Mouse (Mus musculus) MEL (cell line): ENCODE results near the gene Rasl12. TPM values are rescaled to one million over a fixed set of nuclear protein-coding genes. Genes with fewer than 3 reads are reported as not detected.

Experiments
- DNase-seq: peaks from one replicate; pipeline ENCODE4 v3.0.0; 2011; ENCODE audit warnings: low read depth, low spot score
- H3K27ac ChIP-seq: 2 replicates; pipeline ENCODE4 v1.5.1; 2012; ENCODE audit warnings: low read depth, mild to moderate bottlenecking, control low read depth, low read length, moderate library complexity; ENCODE audit not compliant: control insufficient read depth
- H3K27me3 ChIP-seq, 2 experiments: fragments of 150-350 bp in 1 of 2; sonication (generic) in 1 of 2; 2 replicates each; pipeline ENCODE4 v1.6.1; 2012; ENCODE audit warnings: low read length in 2 of 2, mild to moderate bottlenecking in 2 of 2, improper control_type of control experiment in 1 of 2, moderate library complexity in 1 of 2; ENCODE audit not compliant: insufficient read depth in 2 of 2, control insufficient read depth in 1 of 2
- H3K36me3 ChIP-seq, 2 experiments: 2 replicates each; pipeline ENCODE4 v1.6.1; 2012 to 2014; ENCODE audit warnings: low read length in 2 of 2, improper control_type of control experiment in 1 of 2, inconsistent platforms in 1 of 2, mild to moderate bottlenecking in 1 of 2; ENCODE audit not compliant: insufficient read depth in 2 of 2, control insufficient read depth in 1 of 2
- H3K4me1 ChIP-seq, 2 experiments: fragments of 150-350 bp in 1 of 2; sonication (generic) in 1 of 2; 2 replicates each; pipeline ENCODE4 v1.6.1; 2012; ENCODE audit warnings: low read length in 2 of 2, improper control_type of control experiment in 1 of 2, mild to moderate bottlenecking in 1 of 2; ENCODE audit not compliant: insufficient read depth in 2 of 2, control insufficient read depth in 1 of 2
- H3K4me3 ChIP-seq, 2 experiments: fragments of 150-350 bp in 1 of 2; sonication (generic) in 1 of 2; 2 replicates each; pipeline ENCODE4 v1.5.1; 2012; ENCODE audit warnings: low read depth in 2 of 2, low read length in 2 of 2, mild to moderate bottlenecking in 2 of 2, moderate library complexity in 2 of 2, control low read depth in 1 of 2, improper control_type of control experiment in 1 of 2; ENCODE audit not compliant: control insufficient read depth in 1 of 2, insufficient read depth in 1 of 2
- H3K79me2 ChIP-seq: 2 replicates; pipeline ENCODE4 v1.6.1; 2012; ENCODE audit warnings: mild to moderate bottlenecking, low read length, moderate library complexity; ENCODE audit not compliant: control insufficient read depth, poor library complexity, insufficient read depth
- H3K9ac ChIP-seq: 2 replicates; pipeline ENCODE4 v1.6.1; 2012; ENCODE audit warnings: low read depth, mild to moderate bottlenecking, control low read depth, low read length, moderate library complexity; ENCODE audit not compliant: control insufficient read depth, poor library complexity, severe bottlenecking
- H3K9me3 ChIP-seq: fragments of 150-350 bp; sonication (generic); replicated peaks from 2 replicates; pipeline ENCODE4 v1.6.1; 2012; ENCODE audit warnings: mild to moderate bottlenecking, low read length, improper control_type of control experiment, moderate library complexity; ENCODE audit not compliant: insufficient read depth
- ELF1 ChIP-seq: IDR thresholded peaks from 2 replicates; pipeline ENCODE4 v1.6.1; 2014; ENCODE audit warnings: low read depth, mild to moderate bottlenecking, inconsistent platforms, low read length, improper control_type of control experiment, moderate library complexity
- EP300 ChIP-seq, 2 experiments: IDR thresholded peaks; 2 replicates each; pipeline ENCODE4 v1.6.1; 2011; ENCODE audit warnings: improper control_type of control experiment in 2 of 2, low read length in 2 of 2, low read depth in 1 of 2, mild to moderate bottlenecking in 1 of 2
- ETS1 ChIP-seq: IDR thresholded peaks from 2 replicates; pipeline ENCODE4 v1.6.1; 2012; ENCODE audit warnings: low read depth, mild to moderate bottlenecking, inconsistent platforms, low read length, improper control_type of control experiment, moderate library complexity
- GABPA ChIP-seq: IDR thresholded peaks from 2 replicates; pipeline ENCODE4 v1.6.1; 2012; ENCODE audit warnings: low read depth, mild to moderate bottlenecking, inconsistent platforms, low read length, improper control_type of control experiment, moderate library complexity
- GATA1 ChIP-seq: IDR thresholded peaks from 2 replicates; pipeline ENCODE4 v1.6.1; 2011; ENCODE audit warnings: low read depth, low read length, improper control_type of control experiment
- HCFC1 ChIP-seq: IDR thresholded peaks from 2 replicates; pipeline ENCODE4 v1.6.1; 2012; ENCODE audit warnings: low read depth, mild to moderate bottlenecking, inconsistent platforms, low read length, improper control_type of control experiment, moderate library complexity
- MAX ChIP-seq: IDR thresholded peaks from 2 replicates; pipeline ENCODE4 v1.6.1; 2011; ENCODE audit warnings: low read length, improper control_type of control experiment
- MAZ ChIP-seq: IDR thresholded peaks from 2 replicates; pipeline ENCODE4 v1.6.1; 2012; ENCODE audit warnings: low read depth, mild to moderate bottlenecking, inconsistent platforms, low read length, improper control_type of control experiment
- MYB ChIP-seq: IDR thresholded peaks from 2 replicates; pipeline ENCODE4 v1.6.1; 2011; ENCODE audit warnings: mild to moderate bottlenecking, low read depth, low read length, improper control_type of control experiment
- MYC ChIP-seq: IDR thresholded peaks from 2 replicates; pipeline ENCODE4 v1.6.1; 2011; ENCODE audit warnings: low read depth, mild to moderate bottlenecking, low read length, improper control_type of control experiment, moderate library complexity
- NRF1 ChIP-seq: IDR thresholded peaks from 2 replicates; pipeline ENCODE4 v1.6.1; 2014; ENCODE audit warnings: low read depth, mild to moderate bottlenecking, inconsistent platforms, low read length, improper control_type of control experiment, moderate library complexity; ENCODE audit not compliant: poor library complexity, insufficient read depth, severe bottlenecking
- POLR2A ChIP-seq, 2 experiments: IDR thresholded peaks; 2 replicates each; pipeline ENCODE4 v1.6.1; 2011 to 2012; ENCODE audit warnings: low read length in 2 of 2, mild to moderate bottlenecking in 2 of 2, control low read depth in 1 of 2, improper control_type of control experiment in 1 of 2, low read depth in 1 of 2, moderate library complexity in 1 of 2; ENCODE audit not compliant: control insufficient read depth in 1 of 2, insufficient read depth in 1 of 2, poor library complexity in 1 of 2
- POLR2AphosphoS2 ChIP-seq: IDR thresholded peaks from 2 replicates; pipeline ENCODE4 v1.6.1; 2011; ENCODE audit warnings: low read length, improper control_type of control experiment
- RCOR1 ChIP-seq: IDR thresholded peaks from 2 replicates; pipeline ENCODE4 v1.6.1; 2012; ENCODE audit warnings: low read depth, mild to moderate bottlenecking, inconsistent platforms, low read length, improper control_type of control experiment
- USF1 ChIP-seq: IDR thresholded peaks from 2 replicates; pipeline ENCODE4 v1.6.1; 2014; ENCODE audit warnings: low read depth, mild to moderate bottlenecking, inconsistent platforms, low read length, improper control_type of control experiment, moderate library complexity
- USF2 ChIP-seq, 2 experiments: IDR thresholded peaks; 2 replicates each; pipeline ENCODE4 v1.6.1; 2011 to 2012; ENCODE audit warnings: improper control_type of control experiment in 2 of 2, low read length in 2 of 2, borderline replicate concordance in 1 of 2, inconsistent platforms in 1 of 2, low read depth in 1 of 2, mild to moderate bottlenecking in 1 of 2; ENCODE audit not compliant: insufficient read depth in 1 of 2
- ZC3H11A ChIP-seq: IDR thresholded peaks from 2 replicates; pipeline ENCODE4 v1.6.1; 2012; ENCODE audit warnings: low read depth, mild to moderate bottlenecking, inconsistent platforms, low read length, improper control_type of control experiment
- ZNF384 ChIP-seq: IDR thresholded peaks from 2 replicates; pipeline ENCODE4 v1.6.1; 2012; ENCODE audit warnings: low read depth, mild to moderate bottlenecking, inconsistent platforms, low read length, improper control_type of control experiment
- polyA plus RNA-seq, 2 experiments: library from polyadenylated mRNA; stranded (reverse) in 1 of 2; unstranded in 1 of 2; fragments of >175 nt in 1 of 2; fragments of >200 nt in 1 of 2; gene quantifications; 2 replicates each; pipeline versions ENCODE4 v1.2.1 to v1.2.4; 2012; ENCODE audit warnings: low replicate concordance in 2 of 2, low read depth in 1 of 2; ENCODE audit not compliant: insufficient read length in 2 of 2, insufficient read depth in 1 of 2, missing spikeins in 1 of 2
- total RNA-seq: library from RNA; depleted of rRNA; stranded (reverse); fragments of 300-350 nt; gene quantifications from 2 replicates; pipeline ENCODE4 v1.2.3, GENCODE M21; 2012

Rasl12 gene
- total and polyA plus RNA-seq, 3 experiments, result 0.12 to 0.19 TPM; not detected in 1

GRCm38 (mm10) chr9:65399934-65400333 lies 1.6 kb downstream of the Rasl12 start:
- H3K4me1 ChIP-seq, result peaks cover 1 to 5% of the 10 kb centered on the region in 2 experiments; a peak in 1 of 4 replicates
- TF ChIP-seq MAZ, result no peak
- no peak for TF ChIP-seq MYC
- no peak for TF ChIP-seq POLR2AphosphoS2
- TF ChIP-seq MYB, result no peak
- no peak for TF ChIP-seq ZNF384
- TF ChIP-seq GABPA, result no peak
- no peak for TF ChIP-seq USF1
- TF ChIP-seq, all 39 proteins: peak for 0
- H3K36me3 ChIP-seq, result peaks cover 0 to 1% of the 10 kb centered on the region in 2 experiments; a peak in 1 of 4 replicates
- H3K79me2 ChIP-seq, result no peaks in the 10 kb centered on the region
- 0 out of 4 replicates have a peak, but pooled peaks cover 0 to 2% of the 10 kb centered on the region in 2 experiments for H3K27me3 ChIP-seq
- H3K27ac ChIP-seq, result no peak overlapping the region
- no peak overlapping the region for H3K4me3 ChIP-seq
- H3K9ac ChIP-seq, result no peak overlapping the region
- DNase-seq, result no peak
- no peaks in the 10 kb centered on the region for H3K9me3 ChIP-seq

GRCm38 (mm10) chr9:65404331-65405183 lies 6.3 kb downstream of the Rasl12 start:
- TF ChIP-seq RCOR1 (no peak), GATA1 (peak; percentile 57; the same call in 1 of the 2 replicates), ZC3H11A (no peak), NRF1 (peak; percentile 43; the same call in 1 of the 2 replicates), HCFC1 (peak; percentile 28; the same call in 1 of the 2 replicates), USF2 (IDR thresholded peaks at IDR 0.05; ENCODE audit: borderline replicate concordance in 1 of 2, insufficient read depth in 1 of 2, low read depth in 1 of 2, low read length in 2 of 2) (no peak), EP300 (IDR thresholded peaks at IDR 0.05; ENCODE audit: low read depth in 1 of 2, low read length in 2 of 2) (0 out of 4 replicates have a peak, but pooled peaks of 1 of the 2 experiments have one; percentile 10), POLR2A (IDR thresholded peaks at IDR 0.05; ENCODE audit: control insufficient read depth in 1 of 2, insufficient read depth in 1 of 2, low read depth in 1 of 2, low read length in 2 of 2, poor library complexity in 1 of 2) (0 out of 4 replicates have a peak, but pooled peaks of 1 of the 2 experiments have one; percentile 31), ELF1 (peak; percentile 90), MAX (peak; percentile 86), ETS1 (0 out of 2 replicates have a peak, but pooled peaks have one; percentile 9)
- Histone ChIP-seq H3K36me3 (peaks cover 0 to 2% of the 10 kb centered on the region in 2 experiments; a peak in 1 of 4 replicates), H3K9ac (peak overlapping the region; percentile 56), H3K27me3 (no peaks in the 10 kb centered on the region), H3K4me3 (peak overlapping the region; percentile 47 to 55; a peak in 3 of 4 replicates), H3K9me3 (no peaks in the 10 kb centered on the region), H3K79me2 (no peaks in the 10 kb centered on the region), H3K4me1 (peaks cover 0 to 3% of the 10 kb centered on the region in 2 experiments; a peak in 1 of 4 replicates), H3K27ac (peak overlapping the region; percentile 13; the same call in 1 of the 2 replicates)
- DNase-seq, result peak; percentile 75
